Mouse (Mus musculus) midbrain, embryonic 15.5 days (tissue): Measurements from ENCODE around the gene Rabgap1l. TPM values are rescaled to one million over a fixed set of nuclear protein-coding genes. Genes with fewer than 3 reads are reported as not detected.
A peak's percentile ranks its signal among the peaks of the same experiment; 100 is the strongest.

ENCODE experiments used
- ATAC-seq: fragments of 200-750 bp; cut with Nextera tagmentation; replicated peaks from 2 replicates; pipeline ENCODE4 v1.8.0; 2017; ENCODE audit warnings: moderate TSS enrichment
- H3K27ac ChIP-seq: fragments of 300-500 bp; sonication (generic); 2 replicates; pipeline ENCODE4 v1.5.1; 2015; ENCODE audit warnings: mild to moderate bottlenecking, inconsistent platforms
- H3K27me3 ChIP-seq: fragments of 300-500 bp; sonication (generic); replicated peaks from 2 replicates; pipeline ENCODE4 v1.6.1; 2015; ENCODE audit warnings: inconsistent platforms
- H3K36me3 ChIP-seq: fragments of 300-500 bp; sonication (generic); replicated peaks from 2 replicates; pipeline ENCODE4 v1.6.1; 2015; ENCODE audit warnings: inconsistent platforms
- H3K4me1 ChIP-seq: fragments of 300-500 bp; sonication (generic); 2 replicates; pipeline ENCODE4 v1.6.1; 2015; ENCODE audit warnings: inconsistent platforms
- H3K4me2 ChIP-seq: fragments of 300-500 bp; sonication (generic); 2 replicates; pipeline ENCODE4 v1.6.1; 2015; ENCODE audit warnings: inconsistent platforms, mild to moderate bottlenecking, moderate library complexity
- H3K4me3 ChIP-seq: fragments of 300-500 bp; sonication (generic); 2 replicates; pipeline ENCODE4 v1.5.1; 2015; ENCODE audit warnings: mild to moderate bottlenecking, inconsistent platforms
- H3K9ac ChIP-seq: fragments of 300-500 bp; sonication (generic); 2 replicates; pipeline ENCODE4 v1.6.1; 2015; ENCODE audit warnings: mild to moderate bottlenecking, inconsistent platforms
- H3K9me3 ChIP-seq: fragments of 300-500 bp; sonication (generic); 2 replicates; pipeline ENCODE4 v1.6.1; 2016; ENCODE audit warnings: inconsistent platforms
- WGBS: fragments of 180-500 bp; shearing (Covaris S2); methylation state at CpG from one replicate; pipeline ENCODE4 v1.1.7; 2015; ENCODE audit warnings: mixed read lengths; 5-methylcytosine and 5-hydroxymethylcytosine counted together
- polyA plus RNA-seq: library from polyadenylated mRNA; unstranded; fragments of >200 nt; fragmentation: Nextera tagmentation; extraction: Ambion mirVana; gene quantifications from 2 replicates; pipeline ENCODE4 v1.2.1, GENCODE M21; 2015

Rabgap1l gene
- polyA plus RNA-seq, 1 experiment from 2014 or later: 38.3 TPM

GRCm38 (mm10) chr1:160263053-160263452 lies 530.0 kb downstream of the Rabgap1l start:
- H3K9ac ChIP-seq: no peak overlapping the region
- H3K9me3 ChIP-seq: no peaks in the 10 kb centered on the region
- no peak overlapping the region for H3K4me2 ChIP-seq
- no peaks in the 10 kb centered on the region for H3K36me3 ChIP-seq
- no peak overlapping the region for H3K4me3 ChIP-seq
- 81% methylated on average over 5 of the region's 5 CpGs for WGBS
- no peak overlapping the region for H3K27ac ChIP-seq
- no peaks in the 10 kb centered on the region for H3K27me3 ChIP-seq
- ATAC-seq: no peak
- peaks cover 14% of the 10 kb centered on the region; the same call in 1 of the 2 replicates for H3K4me1 ChIP-seq

DNA sequence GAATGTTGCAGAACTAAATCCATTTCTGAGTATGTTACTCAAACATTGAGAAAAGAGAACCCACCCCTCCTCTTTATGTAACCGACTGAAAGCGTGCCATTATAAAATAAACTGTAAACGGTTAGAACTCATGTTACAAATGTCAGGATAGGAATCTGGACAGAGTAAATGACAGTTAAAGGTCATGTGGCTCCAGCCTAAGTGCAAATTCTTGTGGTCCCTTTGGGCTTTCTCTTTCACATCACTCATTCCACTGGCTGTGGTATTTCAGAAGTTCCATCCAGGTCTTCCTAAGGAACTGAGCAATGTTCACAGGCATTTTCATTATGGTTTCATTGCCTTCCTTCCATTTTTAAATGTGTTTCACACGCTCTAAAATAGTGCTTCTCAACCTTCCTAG lies 530.6 kb downstream of the Rabgap1l start:
- no peak overlapping the region for H3K27ac ChIP-seq
- no peaks in the 10 kb centered on the region for H3K36me3 ChIP-seq
- H3K4me2 ChIP-seq: no peak overlapping the region
- H3K27me3 ChIP-seq: no peaks in the 10 kb centered on the region
- H3K9me3 ChIP-seq: no peaks in the 10 kb centered on the region
- 82% methylated on average over 4 of the region's 4 CpGs for WGBS
- H3K4me3 ChIP-seq: no peak overlapping the region
- no peak overlapping the region for H3K9ac ChIP-seq
- no peak for ATAC-seq
- H3K4me1 ChIP-seq: peaks cover 14% of the 10 kb centered on the region; the same call in 1 of the 2 replicates

DNA sequence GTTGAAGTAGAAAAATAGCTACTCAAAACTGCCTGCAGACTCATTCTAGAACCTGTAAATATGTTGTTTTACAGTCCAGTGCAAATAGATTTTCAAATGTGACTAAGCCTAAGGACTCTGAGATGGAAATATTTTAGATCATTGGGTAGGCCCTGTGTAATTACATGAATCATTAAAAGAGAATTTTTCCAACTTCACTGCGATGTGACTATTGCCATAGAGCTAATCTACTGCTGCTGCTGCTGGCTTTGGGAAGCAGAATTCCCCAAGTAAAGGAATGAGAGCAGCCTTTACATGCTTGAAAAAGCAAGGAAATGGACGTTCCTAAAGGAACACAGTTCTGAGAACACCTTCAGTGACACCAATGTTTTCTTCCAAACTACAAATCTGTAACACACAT lies 531.2 kb downstream of the Rabgap1l start:
- no peak for ATAC-seq
- no peak overlapping the region for H3K4me2 ChIP-seq
- no peaks in the 10 kb centered on the region for H3K27me3 ChIP-seq
- no peak overlapping the region for H3K27ac ChIP-seq
- no peak overlapping the region for H3K9ac ChIP-seq
- peaks cover 14% of the 10 kb centered on the region; the same call in 1 of the 2 replicates for H3K4me1 ChIP-seq
- H3K4me3 ChIP-seq: no peak overlapping the region
- H3K9me3 ChIP-seq: no peaks in the 10 kb centered on the region
- H3K36me3 ChIP-seq: no peaks in the 10 kb centered on the region
- 84% methylated on average over 2 of the region's 2 CpGs for WGBS

- peaks cover 7% of the 10 kb centered on the region; the same call in 1 of the 2 replicates for H3K36me3 ChIP-seq
- H3K27me3 ChIP-seq: no peaks in the 10 kb centered on the region
- ATAC-seq: peak; percentile 41; the same call in 1 of the 2 replicates
- H3K4me1 ChIP-seq: peaks cover 14% of the 10 kb centered on the region; the same call in 1 of the 2 replicates
- WGBS: 86% methylated on average over 4 of the region's 4 CpGs
- H3K4me2 ChIP-seq: no peak overlapping the region
- no peak overlapping the region for H3K4me3 ChIP-seq
- H3K9me3 ChIP-seq: no peaks in the 10 kb centered on the region
- H3K27ac ChIP-seq: peak overlapping the region; percentile 59
- H3K9ac ChIP-seq: no peak overlapping the region
Measured at GRCm38 (mm10) chr1:160260605-160261004, 532.4 kb downstream of the Rabgap1l start.

- H3K27me3 ChIP-seq: no peaks in the 10 kb centered on the region
- WGBS: 32% methylated on average over 7 of the region's 7 CpGs
- no peak overlapping the region for H3K4me2 ChIP-seq
- H3K4me1 ChIP-seq: peaks cover 14% of the 10 kb centered on the region; the same call in 1 of the 2 replicates
- H3K36me3 ChIP-seq: peaks cover 8% of the 10 kb centered on the region; the same call in 1 of the 2 replicates
- ATAC-seq: peak; percentile 93
- H3K4me3 ChIP-seq: no peak overlapping the region
- peak overlapping the region; percentile 50; the same call in 1 of the 2 replicates for H3K27ac ChIP-seq
- no peak overlapping the region for H3K9ac ChIP-seq
- no peaks in the 10 kb centered on the region for H3K9me3 ChIP-seq
Measured at GRCm38 (mm10) chr1:160259884-160260283, 533.1 kb downstream of the Rabgap1l start.

- Histone ChIP-seq H3K36me3 (peaks cover 8% of the 10 kb centered on the region; the same call in 1 of the 2 replicates), H3K4me1 (no peaks in the 10 kb centered on the region), H3K4me2 (no peak overlapping the region), H3K9ac (no peak overlapping the region), H3K9me3 (no peaks in the 10 kb centered on the region; the same call in 1 of the 2 replicates), H3K27ac (no peak overlapping the region), H3K27me3 (no peaks in the 10 kb centered on the region), H3K4me3 (no peak overlapping the region)
- no peak for ATAC-seq
- WGBS: 88% methylated on average over 2 of the region's 2 CpGs
Measured at GRCm38 (mm10) chr1:160253108-160253507, 539.9 kb downstream of the Rabgap1l start.

DNA sequence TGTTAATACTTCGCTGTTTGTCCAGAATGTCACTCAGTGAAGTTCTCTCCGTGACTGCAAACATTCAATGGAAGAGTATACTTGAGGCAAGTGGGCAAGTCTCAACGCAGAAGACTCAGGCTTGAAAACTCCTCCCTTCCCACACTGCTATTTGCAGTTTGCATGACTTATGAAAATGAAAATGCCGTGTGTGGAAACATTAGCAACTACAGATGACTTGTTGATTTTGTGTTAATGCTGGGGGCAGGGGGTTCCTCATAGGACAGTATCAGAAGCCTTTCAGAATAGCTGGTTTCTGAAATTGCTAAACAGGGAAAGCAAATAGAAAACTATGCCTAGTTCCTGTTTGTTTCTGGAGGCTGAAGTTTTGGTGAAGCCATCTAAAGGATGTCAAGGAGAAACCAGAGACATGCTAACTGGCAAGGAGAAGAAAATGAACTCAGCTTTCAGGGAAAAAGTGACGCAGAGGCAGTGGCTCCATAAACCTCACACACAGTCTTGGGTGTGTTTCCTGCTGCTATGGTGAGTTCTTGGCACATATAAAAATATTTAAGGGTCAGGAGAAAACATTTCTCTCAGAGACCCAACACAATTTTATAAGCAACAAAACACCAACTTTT lies 541.5 kb downstream of the Rabgap1l start:
- H3K27me3 ChIP-seq: no peaks in the 10 kb centered on the region
- no peaks in the 10 kb centered on the region; the same call in 1 of the 2 replicates for H3K9me3 ChIP-seq
- no peaks in the 10 kb centered on the region for H3K4me1 ChIP-seq
- no peak for ATAC-seq
- no peak overlapping the region for H3K9ac ChIP-seq
- peaks cover 6% of the 10 kb centered on the region; the same call in 1 of the 2 replicates for H3K36me3 ChIP-seq
- no peak overlapping the region for H3K27ac ChIP-seq
- H3K4me2 ChIP-seq: no peak overlapping the region
- no peak overlapping the region for H3K4me3 ChIP-seq
- WGBS: 83% methylated on average over 5 of the region's 5 CpGs

- Histone ChIP-seq H3K27ac (no peak overlapping the region), H3K9ac (no peak overlapping the region), H3K4me2 (no peak overlapping the region), H3K4me3 (no peak overlapping the region), H3K36me3 (peaks cover 3% of the 10 kb centered on the region; the same call in 1 of the 2 replicates), H3K27me3 (no peaks in the 10 kb centered on the region), H3K9me3 (no peaks in the 10 kb centered on the region; the same call in 1 of the 2 replicates), H3K4me1 (no peaks in the 10 kb centered on the region)
- no peak for ATAC-seq
- 79% methylated on average over 4 of the region's 4 CpGs for WGBS
Measured at GRCm38 (mm10) chr1:160250782-160251181, 542.2 kb downstream of the Rabgap1l start.

DNA sequence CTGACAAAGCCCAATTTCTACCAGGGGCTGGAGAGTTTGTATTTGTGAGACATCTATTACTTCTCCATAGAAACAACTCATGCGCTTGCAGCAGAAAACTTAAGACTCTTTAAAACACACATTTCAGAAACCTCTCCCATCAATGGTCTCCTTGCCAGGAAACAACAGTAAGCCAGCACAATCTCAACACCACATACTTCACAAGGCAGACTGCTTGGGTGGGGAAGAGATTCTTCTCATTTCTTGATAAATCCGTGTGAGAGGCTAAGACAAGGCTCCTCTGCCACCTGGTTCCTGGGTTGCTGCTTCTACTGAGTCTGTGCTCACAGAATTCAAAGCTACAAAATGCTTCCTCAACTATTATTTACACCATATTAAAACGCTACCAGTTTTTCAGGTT lies 543.2 kb downstream of the Rabgap1l start:
- Histone ChIP-seq H3K4me1 (no peaks in the 10 kb centered on the region), H3K4me2 (no peak overlapping the region), H3K4me3 (no peak overlapping the region), H3K36me3 (no peaks in the 10 kb centered on the region), H3K27ac (no peak overlapping the region), H3K27me3 (no peaks in the 10 kb centered on the region), H3K9ac (no peak overlapping the region), H3K9me3 (no peaks in the 10 kb centered on the region; the same call in 1 of the 2 replicates)
- 76% methylated on average over 3 of the region's 3 CpGs for WGBS
- ATAC-seq: no peak

DNA sequence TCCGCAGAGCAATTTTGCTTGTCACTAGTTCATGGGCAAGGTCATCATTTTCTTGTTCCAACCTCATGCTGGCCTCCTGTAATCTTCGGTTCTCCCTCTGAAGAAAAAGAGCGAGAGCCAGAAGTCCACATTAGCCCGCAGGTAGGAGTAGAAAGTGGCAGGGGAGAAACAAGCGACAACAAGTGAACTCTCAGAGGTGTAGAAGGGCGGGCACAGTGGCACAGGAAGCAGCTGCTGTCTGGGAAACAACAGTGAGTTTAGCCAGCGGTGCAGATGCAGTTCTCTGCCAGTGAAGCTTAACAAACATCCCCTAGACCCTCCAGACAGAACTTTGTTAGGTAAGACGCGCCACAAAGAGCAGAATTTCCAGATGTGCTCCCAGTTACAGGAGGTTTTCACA lies 545.5 kb downstream of the Rabgap1l start:
- Histone ChIP-seq H3K36me3 (no peaks in the 10 kb centered on the region), H3K27me3 (no peaks in the 10 kb centered on the region), H3K4me1 (no peaks in the 10 kb centered on the region), H3K9ac (no peak overlapping the region), H3K4me2 (no peak overlapping the region), H3K9me3 (no peaks in the 10 kb centered on the region), H3K4me3 (no peak overlapping the region), H3K27ac (no peak overlapping the region)
- ATAC-seq: no peak
- 80% methylated on average over 9 of the region's 9 CpGs for WGBS

GRCm38 (mm10) chr1:160246844-160247243 lies 546.2 kb downstream of the Rabgap1l start:
- WGBS: 73% methylated on average over 4 of the region's 4 CpGs
- ATAC-seq: no peak
- H3K4me3 ChIP-seq: no peak overlapping the region
- no peak overlapping the region for H3K4me2 ChIP-seq
- no peaks in the 10 kb centered on the region for H3K27me3 ChIP-seq
- no peak overlapping the region for H3K9ac ChIP-seq
- no peaks in the 10 kb centered on the region for H3K9me3 ChIP-seq
- H3K27ac ChIP-seq: no peak overlapping the region
- H3K4me1 ChIP-seq: no peaks in the 10 kb centered on the region
- no peaks in the 10 kb centered on the region for H3K36me3 ChIP-seq

DNA sequence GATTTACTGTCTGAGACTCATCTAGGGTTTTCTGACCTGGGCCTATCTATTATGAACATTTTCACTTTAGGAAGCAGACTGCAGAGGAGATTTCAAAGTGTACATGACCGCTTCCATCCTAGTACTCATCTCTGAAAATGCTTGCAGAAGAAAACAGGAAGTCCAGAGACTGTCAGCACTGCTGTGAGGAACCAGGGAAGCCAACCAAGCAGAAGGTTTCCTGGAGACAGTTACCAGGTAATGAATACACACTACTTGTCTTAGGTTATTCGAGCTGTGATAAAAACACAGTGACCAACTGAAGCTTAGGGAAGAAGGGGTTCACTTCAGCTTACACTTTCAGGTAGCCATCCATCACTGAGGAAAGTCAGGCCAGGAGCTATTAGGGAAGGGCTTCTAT lies 547.1 kb downstream of the Rabgap1l start:
- Histone ChIP-seq H3K27me3 (no peaks in the 10 kb centered on the region), H3K9ac (no peak overlapping the region), H3K4me2 (no peak overlapping the region), H3K9me3 (no peaks in the 10 kb centered on the region), H3K4me3 (no peak overlapping the region), H3K27ac (no peak overlapping the region), H3K36me3 (no peaks in the 10 kb centered on the region), H3K4me1 (no peaks in the 10 kb centered on the region)
- 77% methylated on average over 2 of the region's 2 CpGs for WGBS
- no peak for ATAC-seq

DNA sequence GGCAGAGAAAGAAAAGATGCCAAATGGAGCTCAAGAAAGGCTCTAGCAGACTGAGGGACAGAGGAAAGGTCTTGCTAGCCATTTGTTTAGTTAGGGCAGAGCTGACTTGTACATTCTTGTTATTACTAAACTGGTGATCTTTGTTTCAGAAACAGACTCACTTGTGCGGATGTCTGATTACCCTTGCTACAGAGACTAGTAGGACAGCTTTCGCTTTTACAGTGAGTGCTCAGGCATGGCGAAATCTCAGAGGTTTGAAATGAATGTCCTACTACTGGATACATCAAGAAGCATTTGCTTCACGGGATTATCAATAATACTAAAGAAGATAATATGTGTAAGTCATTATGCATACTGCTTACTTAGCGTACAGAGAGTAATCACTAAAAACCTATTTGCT lies 548.3 kb downstream of the Rabgap1l start:
- no peak overlapping the region for H3K4me3 ChIP-seq
- H3K4me2 ChIP-seq: no peak overlapping the region
- H3K27ac ChIP-seq: no peak overlapping the region
- H3K36me3 ChIP-seq: no peaks in the 10 kb centered on the region
- no peaks in the 10 kb centered on the region for H3K9me3 ChIP-seq
- H3K27me3 ChIP-seq: no peaks in the 10 kb centered on the region
- H3K9ac ChIP-seq: no peak overlapping the region
- 87% methylated on average over 5 of the region's 5 CpGs for WGBS
- no peaks in the 10 kb centered on the region for H3K4me1 ChIP-seq
- ATAC-seq: no peak
